Mouse (Mus musculus): ENCODE measurements around the gene Snx30.
"Not testable (repeated sequence)": the region's sequence is repeated elsewhere in the genome, so short reads cannot be mapped to it uniquely, and the experiment has no call there.

The Snx30 gene

GRCm38 (mm10) chr4:59789015-59789414 is 16.6 kb upstream of the Snx30 start:
- intact Hi-C loops (cut with DNase I), result loop anchor here (5.0 kb wide), 1 partner anchor 138 kb away; no protein-coding TSS in a partner anchor

- intact Hi-C loops (cut with DNase I), result not testable (repeated sequence)
These were observed 12.0 kb upstream of the Snx30 start for GRCm38 (mm10) chr4:59793626-59794025.

GRCm38 (mm10) chr4:59794116-59794515 is 11.5 kb upstream of the Snx30 start:
- intact Hi-C loops (cut with DNase I), result no loop called here

GRCm38 (mm10) chr4:59795788-59796455 is 9.7 kb upstream of the Snx30 start:
- intact Hi-C loops (cut with DNase I), result no loop called here

GRCm38 (mm10) chr4:59800181-59800580 is 5.5 kb upstream of the Snx30 start:
- intact Hi-C loops (cut with DNase I), result no loop called here

GRCm38 (mm10) chr4:59801489-59801888 is 4.2 kb upstream of the Snx30 start, which contains the start of gene Inip:
Gene Inip, minus strand, starts transcription at chr4:59801589.
- intact Hi-C loops (cut with DNase I), result no loop called here

- intact Hi-C loops (cut with DNase I), result no loop called here
These were observed 3.5 kb upstream of the Snx30 start for GRCm38 (mm10) chr4:59802107-59802506.

GRCm38 (mm10) chr4:59802792-59803191 is 2.8 kb upstream of the Snx30 start:
- intact Hi-C loops (cut with DNase I), result no loop called here

- intact Hi-C loops (cut with DNase I), result no loop called here
These were observed 2.3 kb upstream of the Snx30 start for GRCm38 (mm10) chr4:59803358-59803757.

GRCm38 (mm10) chr4:59804754-59805153 is 886 bp upstream of the Snx30 start:
- intact Hi-C loops (cut with DNase I), result loop anchor here (5.0 kb wide), 1 partner anchor 48 kb away; no protein-coding TSS in a partner anchor

- intact Hi-C loops (cut with DNase I), result loop anchor here (5.0 kb wide), 1 partner anchor 46 kb away; no protein-coding TSS in a partner anchor
These were observed 583 bp downstream of the Snx30 start for GRCm38 (mm10) chr4:59805968-59806878.

- intact Hi-C loops (cut with DNase I), result loop anchor here (5.0 kb wide), 1 partner anchor 45 kb away; no protein-coding TSS in a partner anchor
These were observed 1.2 kb downstream of the Snx30 start for GRCm38 (mm10) chr4:59806879-59807195.

GRCm38 (mm10) chr4:59807521-59807920 is 1.9 kb downstream of the Snx30 start:
- intact Hi-C loops (cut with DNase I), result loop anchor here (5.0 kb wide), 1 partner anchor 45 kb away; no protein-coding TSS in a partner anchor

GRCm38 (mm10) chr4:59808396-59808795 is 2.8 kb downstream of the Snx30 start:
- intact Hi-C loops (cut with DNase I), result loop anchor here (5.0 kb wide), 1 partner anchor 44 kb away; no protein-coding TSS in a partner anchor

GRCm38 (mm10) chr4:59814094-59814493 is 8.5 kb downstream of the Snx30 start:
- intact Hi-C loops (cut with DNase I), result no loop called here

GRCm38 (mm10) chr4:59815121-59815810 is 9.6 kb downstream of the Snx30 start:
- intact Hi-C loops (cut with DNase I), result no loop called here

- intact Hi-C loops (cut with DNase I), result no loop called here
These were observed 10.4 kb downstream of the Snx30 start for GRCm38 (mm10) chr4:59816016-59816415.

GRCm38 (mm10) chr4:59816477-59816876 is 10.8 kb downstream of the Snx30 start:
- intact Hi-C loops (cut with DNase I), result no loop called here

GRCm38 (mm10) chr4:59817790-59818189 is 12.2 kb downstream of the Snx30 start:
- intact Hi-C loops (cut with DNase I), result no loop called here

GRCm38 (mm10) chr4:59818498-59818897 is 12.9 kb downstream of the Snx30 start:
- intact Hi-C loops (cut with DNase I), result no loop called here

GRCm38 (mm10) chr4:59819054-59819472 is 13.4 kb downstream of the Snx30 start:
- intact Hi-C loops (cut with DNase I), result no loop called here

All from adrenal gland (tissue).